Mouse (Mus musculus) right cerebral cortex, postnatal 25 days (tissue): Measurements from ENCODE around the gene Mvb12b.
A peak's percentile ranks its signal among the peaks of the same experiment; 100 is the strongest.

Experiments
- DNase-seq: peaks from one replicate; pipeline ENCODE4 v3.0.0; 2022

Mvb12b gene

DNA sequence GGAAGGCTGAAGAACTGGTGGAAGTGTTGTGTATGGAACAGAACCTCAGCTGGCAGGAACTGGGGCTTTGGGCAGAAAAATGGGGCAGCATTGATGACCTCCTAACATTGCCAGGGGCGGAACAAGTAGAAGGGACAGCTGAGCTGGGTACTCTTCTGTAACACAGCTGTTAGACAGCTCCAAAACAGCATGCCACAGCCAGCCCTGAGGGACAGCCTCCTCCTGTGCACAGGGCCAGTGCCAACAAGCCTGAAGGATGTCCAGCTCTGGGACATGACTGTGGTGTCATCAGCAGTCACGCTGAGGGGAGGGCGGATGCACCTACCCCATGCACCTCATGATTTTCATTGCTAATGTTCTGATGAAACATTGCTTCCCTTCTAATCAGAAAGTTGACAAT, 78.7 kb downstream of the Mvb12b start:
- DNase-seq = no peak

- DNase-seq = no peak
These were observed 79.7 kb downstream of the Mvb12b start for GRCm38 (mm10) chr2:33808032-33808431.

DNA sequence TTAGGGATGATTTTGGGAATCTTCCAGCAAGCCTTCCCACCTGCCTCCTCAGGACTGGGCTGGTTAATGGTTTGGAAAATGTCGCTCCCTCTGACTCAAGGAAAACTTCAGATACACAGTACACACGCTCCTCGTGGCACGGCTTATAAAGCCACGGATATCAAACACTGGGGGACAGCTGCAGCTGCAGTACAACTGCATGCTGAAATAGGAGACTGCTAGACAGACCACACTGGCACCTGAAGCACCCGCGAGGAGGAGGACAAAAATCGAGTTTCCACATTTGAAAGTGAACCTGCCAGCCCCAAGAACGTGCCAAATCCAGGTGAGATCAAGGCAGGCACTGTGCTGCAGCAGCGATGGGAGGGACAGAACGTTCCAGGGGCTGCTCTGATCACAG, 82.1 kb downstream of the Mvb12b start:
- DNase-seq = no peak

DNA sequence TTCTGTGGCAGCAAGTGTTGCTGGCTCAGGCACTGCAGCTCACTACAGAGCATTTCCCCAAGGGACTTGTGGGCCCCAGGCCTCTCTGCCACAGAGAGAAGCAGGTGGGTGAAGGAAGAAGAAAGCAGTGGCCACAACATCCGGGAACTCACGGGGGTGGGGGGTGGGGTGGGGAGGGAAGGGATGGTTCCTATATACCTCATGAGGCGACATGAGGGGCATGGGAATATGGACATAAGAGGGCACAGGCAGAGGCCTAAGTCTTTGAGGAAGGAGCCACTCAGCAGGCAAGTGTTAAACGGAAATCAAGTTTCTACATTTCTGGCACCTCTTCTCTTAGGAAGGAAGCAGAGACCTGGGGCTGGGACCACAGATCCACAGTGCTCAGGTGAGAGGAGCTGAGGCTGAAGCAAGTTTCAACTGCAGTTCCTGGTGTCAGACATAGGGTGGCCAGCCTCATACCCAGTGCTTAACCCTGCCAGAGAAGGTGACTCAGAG, 84.0 kb downstream of the Mvb12b start:
- no peak for DNase-seq

GRCm38 (mm10) chr2:33803083-33803615, 84.6 kb downstream of the Mvb12b start:
- no peak for DNase-seq

- no peak for DNase-seq
These were observed 86.0 kb downstream of the Mvb12b start for GRCm38 (mm10) chr2:33801760-33802159.

DNA sequence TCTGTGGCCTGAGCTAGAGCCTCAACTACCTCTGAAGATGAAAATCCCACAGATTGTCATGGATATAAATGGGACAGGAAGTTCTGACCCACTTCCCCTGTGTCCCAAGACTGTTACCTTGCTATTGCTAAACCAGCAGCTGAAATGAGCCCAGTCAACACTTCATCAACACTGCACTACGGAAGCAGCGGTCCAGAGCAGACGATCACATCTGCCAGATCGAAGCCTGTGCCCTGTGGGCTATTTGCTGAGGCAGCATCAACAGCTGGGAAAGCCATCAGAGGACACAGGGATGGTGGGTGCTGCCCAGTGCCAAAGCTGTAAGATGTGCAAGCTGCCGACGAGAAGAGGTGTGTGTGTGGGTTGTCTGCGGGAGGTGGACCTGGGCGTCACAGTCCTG, 86.4 kb downstream of the Mvb12b start:
- no peak for DNase-seq

DNA sequence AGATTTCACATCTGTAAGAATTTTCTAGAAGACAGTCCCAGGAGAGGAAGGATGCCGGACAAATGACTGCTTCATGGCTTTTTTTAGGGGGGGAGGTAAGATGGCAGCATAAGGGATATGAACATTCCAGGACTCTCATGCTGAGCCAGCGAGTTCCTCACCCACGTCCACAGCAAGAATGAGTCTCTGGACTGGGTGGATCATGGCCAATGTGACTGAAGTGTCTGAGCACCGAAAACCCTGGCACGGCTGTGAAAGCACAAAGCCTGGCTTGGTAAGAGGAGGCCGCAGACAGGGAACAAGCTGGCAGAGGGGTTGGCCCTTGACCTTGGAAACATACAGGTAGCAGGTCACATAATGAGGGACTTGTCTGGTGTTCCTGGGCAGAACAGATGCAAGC, 87.5 kb downstream of the Mvb12b start:
- no peak for DNase-seq

- no peak for DNase-seq
These were observed 91.9 kb downstream of the Mvb12b start for GRCm38 (mm10) chr2:33795716-33796472.

DNA sequence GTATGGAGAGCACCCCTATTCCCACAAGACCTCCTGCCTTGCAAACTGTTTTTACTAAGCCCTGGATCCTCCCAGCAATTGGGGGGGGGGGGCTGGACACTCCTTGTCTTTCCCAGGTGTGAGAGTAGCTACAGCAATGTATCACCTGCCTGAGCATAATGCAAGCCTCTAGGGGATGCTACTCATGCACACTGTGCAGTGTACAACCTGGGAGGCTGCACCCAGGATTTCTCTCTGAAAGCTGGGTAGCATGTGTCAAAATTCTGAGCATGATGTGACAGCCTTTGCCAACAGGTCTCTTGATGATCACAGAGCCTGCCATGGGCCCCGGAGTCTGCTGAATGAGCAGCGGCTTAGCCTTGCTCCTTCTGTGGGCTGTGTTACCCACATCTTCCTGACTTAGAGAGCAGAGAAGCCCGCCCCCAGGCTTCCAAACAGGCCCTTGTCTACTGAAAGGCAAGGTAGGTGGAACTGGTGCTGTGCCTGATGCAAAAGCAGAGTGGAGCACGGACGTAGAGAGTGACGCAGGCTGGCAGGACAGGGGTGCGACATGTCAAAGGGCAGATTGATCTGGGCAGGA, 92.7 kb downstream of the Mvb12b start:
- DNase-seq = peak; percentile 46

GRCm38 (mm10) chr2:33794483-33794882, 93.3 kb downstream of the Mvb12b start:
- DNase-seq = peak; percentile 81

GRCm38 (mm10) chr2:33790301-33790700, 97.4 kb downstream of the Mvb12b start:
- DNase-seq = no peak

GRCm38 (mm10) chr2:33789732-33790131, 98.0 kb downstream of the Mvb12b start:
- DNase-seq = no peak

DNA sequence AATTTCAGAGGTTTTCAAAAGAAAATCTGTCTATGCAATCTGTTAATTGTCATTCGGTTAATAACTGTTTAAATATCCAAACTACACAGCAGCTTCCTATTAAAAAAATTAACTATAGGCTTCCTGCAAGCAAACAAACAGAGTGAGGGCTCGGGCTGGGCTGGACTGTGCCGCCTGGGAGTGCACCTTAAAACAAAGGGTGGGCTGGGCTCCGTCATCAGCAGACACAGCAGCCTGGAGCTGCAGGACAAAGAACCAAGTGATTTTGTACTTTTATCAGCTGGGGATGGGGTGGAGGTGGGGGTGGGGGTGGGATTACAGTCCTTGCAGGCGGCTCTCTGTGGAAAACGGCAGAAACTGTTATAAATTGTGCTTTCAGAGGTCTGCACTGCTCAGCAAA, 98.5 kb downstream of the Mvb12b start:
- DNase-seq = no peak

- DNase-seq = no peak
These were observed 98.9 kb downstream of the Mvb12b start for GRCm38 (mm10) chr2:33788851-33789250.

DNA sequence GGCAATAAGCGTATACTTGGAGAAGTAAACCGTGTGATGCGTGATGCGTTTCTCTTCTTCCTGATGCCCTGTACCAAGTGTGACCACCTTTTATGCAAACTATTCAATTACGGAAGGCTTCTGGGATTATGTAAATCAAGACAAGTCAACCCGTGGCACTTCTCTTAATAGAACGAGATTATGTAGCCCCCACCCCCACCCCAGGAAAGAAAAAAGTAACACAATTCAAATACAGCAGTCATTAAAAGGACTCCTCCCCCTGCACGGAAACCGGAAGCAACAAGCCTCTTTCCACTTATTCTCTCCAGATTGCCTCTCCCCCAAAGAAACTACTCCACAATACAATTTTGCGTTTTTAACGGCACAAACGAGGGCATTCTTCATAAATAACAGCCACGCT, 99.6 kb downstream of the Mvb12b start:
- no peak for DNase-seq

- no peak for DNase-seq
These were observed 101.7 kb downstream of the Mvb12b start for GRCm38 (mm10) chr2:33786064-33786463.

DNA sequence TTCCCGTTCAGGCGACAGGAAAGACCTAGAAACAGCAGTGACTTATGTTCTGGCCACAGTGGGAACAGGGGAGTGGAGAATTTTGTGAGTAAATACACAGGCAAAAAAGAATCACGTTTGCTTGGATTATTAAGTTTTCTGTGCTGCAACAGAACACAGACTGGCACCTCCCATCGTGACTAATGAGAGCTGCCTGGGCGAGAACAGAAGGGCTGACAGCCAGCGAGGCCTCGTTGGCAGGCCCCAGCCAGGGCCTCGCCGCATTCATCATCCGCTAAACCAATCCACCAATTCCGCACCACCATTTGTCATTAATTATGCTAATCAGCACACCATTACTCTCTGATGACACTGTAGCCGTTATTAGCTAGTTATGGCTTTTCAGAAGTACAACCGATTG, 102.2 kb downstream of the Mvb12b start:
- DNase-seq = no peak

DNA sequence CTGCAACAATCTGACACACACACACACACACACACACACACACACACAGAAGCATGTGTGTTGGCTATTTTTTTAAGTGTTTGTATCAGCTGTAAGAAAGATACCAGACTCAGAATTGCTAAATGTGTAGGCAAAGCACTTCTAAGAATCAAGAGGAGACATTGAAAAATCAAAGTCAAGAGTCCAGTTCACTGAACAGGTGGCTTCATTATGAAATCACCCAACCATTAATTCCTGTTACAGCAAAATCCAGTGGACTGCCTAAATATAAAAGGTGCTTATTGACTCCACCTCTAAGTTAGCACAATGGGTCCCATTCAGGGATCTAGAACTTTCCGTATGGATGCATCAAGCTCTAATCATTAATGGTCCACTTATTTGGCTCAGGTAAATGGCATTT, 103.0 kb downstream of the Mvb12b start:
- no peak for DNase-seq

- DNase-seq = no peak
These were observed 104.3 kb downstream of the Mvb12b start for GRCm38 (mm10) chr2:33783419-33783818.

GRCm38 (mm10) chr2:33781655-33782400, 105.9 kb downstream of the Mvb12b start:
- DNase-seq = no peak

GRCm38 (mm10) chr2:33778466-33778865, 109.3 kb downstream of the Mvb12b start:
- DNase-seq = no peak

DNA sequence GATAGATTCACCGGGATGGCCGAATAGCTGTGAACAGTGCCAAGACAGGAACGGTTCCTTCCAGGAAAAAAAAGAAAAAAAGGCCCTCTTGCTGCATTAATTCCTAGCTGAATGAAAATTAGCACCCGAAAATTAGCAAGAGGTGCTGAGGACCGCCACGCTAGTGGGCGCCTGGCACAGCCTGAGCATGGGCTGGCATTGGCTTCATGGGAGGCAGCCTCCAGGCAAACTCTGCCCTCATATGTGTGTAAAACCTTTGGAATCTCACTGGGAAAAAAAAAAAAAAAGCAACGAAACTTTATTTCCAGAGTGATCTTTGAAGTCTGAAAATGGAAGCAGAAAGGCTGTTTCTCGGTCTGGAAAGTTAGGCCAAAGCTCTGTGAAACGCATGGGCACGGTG, 110.7 kb downstream of the Mvb12b start:
- no peak for DNase-seq

GRCm38 (mm10) chr2:33774884-33775283, 112.9 kb downstream of the Mvb12b start:
- DNase-seq = no peak
